Mouse (Mus musculus): ENCODE results near the gene Lama1. TPM values are rescaled to one million over a fixed set of nuclear protein-coding genes. Genes with fewer than 3 reads are reported as not detected.
"Not testable (repeated sequence)": the region's sequence is repeated elsewhere in the genome, so short reads cannot be mapped to it uniquely, and the experiment has no call there.

Gene Lama1
- polyA plus RNA-seq, 1 experiment from 2014 or later, result 4.1 TPM

DNA sequence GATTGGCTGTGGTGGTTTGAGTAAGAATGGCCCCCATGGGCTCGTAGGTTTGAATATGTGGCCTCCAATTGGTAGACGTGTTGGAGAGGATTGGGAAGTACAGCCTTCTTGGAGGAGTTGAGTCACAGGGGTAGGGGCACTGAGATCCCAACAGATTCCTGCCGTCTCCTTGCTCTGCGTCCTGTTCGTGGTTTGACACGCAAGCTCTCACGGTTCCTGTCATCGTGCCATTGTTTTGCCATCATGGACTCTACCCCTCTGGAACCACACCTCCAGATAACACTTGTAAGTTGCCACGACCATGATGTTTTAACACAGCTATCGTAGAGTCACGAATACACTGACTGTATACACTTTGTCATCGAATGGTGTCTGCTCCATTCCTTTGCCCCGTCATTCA is 141.9 kb downstream of the Lama1 start:
- H3K27me3 ChIP-seq (ENCODE audit: control insufficient read depth, insufficient read depth, low read length), result no peaks in the 10 kb centered on the region
- H3K4me2 ChIP-seq (ENCODE audit: low read depth, low read length), result no peak overlapping the region
- ATAC-seq (ENCODE audit: insufficient read depth, low FRiP score), result no peak
- no peak overlapping the region for H3K27ac ChIP-seq (ENCODE audit: low read length)
- H3K9ac ChIP-seq (ENCODE audit: low read length), result no peak overlapping the region
- H3K4me1 ChIP-seq (ENCODE audit: control insufficient read depth, insufficient read depth, low read length), result no peaks in the 10 kb centered on the region
- WGBS, result 85% methylated on average over 13 of the region's 13 CpGs
- H3K4me3 ChIP-seq (replicated peaks; ENCODE audit: low read length), result no peak overlapping the region
- no peaks in the 10 kb centered on the region for H3K36me3 ChIP-seq (ENCODE audit: control insufficient read depth, insufficient read depth, low read length)
- H3K9me3 ChIP-seq (replicated peaks; ENCODE audit: control insufficient read depth, low read length), result no peaks in the 10 kb centered on the region

- not testable (repeated sequence) for H3K27ac ChIP-seq (ENCODE audit: low read length)
- WGBS, result 95% methylated on average over 2 of the region's 2 CpGs
Observed at GRCm38 (mm10) chr17:67841494-67841893, 144.4 kb downstream of the Lama1 start.

GRCm38 (mm10) chr17:67861080-67861630 is 164.1 kb downstream of the Lama1 start:
- H3K4me3 ChIP-seq (replicated peaks; ENCODE audit: low read length), result no peak overlapping the region
- no peaks in the 10 kb centered on the region for H3K9me3 ChIP-seq (replicated peaks; ENCODE audit: control insufficient read depth, low read length)
- no peak overlapping the region for H3K27ac ChIP-seq (ENCODE audit: low read length)
- no peaks in the 10 kb centered on the region; the same call in 1 of the 2 replicates for H3K36me3 ChIP-seq (ENCODE audit: control insufficient read depth, insufficient read depth, low read length)
- no peaks in the 10 kb centered on the region for H3K27me3 ChIP-seq (ENCODE audit: control insufficient read depth, insufficient read depth, low read length)
- no peak overlapping the region for H3K9ac ChIP-seq (ENCODE audit: low read length)
- no peak for ATAC-seq (ENCODE audit: insufficient read depth, low FRiP score)
- H3K4me2 ChIP-seq (ENCODE audit: low read depth, low read length), result no peak overlapping the region
- 87% methylated on average over 10 of the region's 10 CpGs for WGBS
- no peaks in the 10 kb centered on the region for H3K4me1 ChIP-seq (ENCODE audit: control insufficient read depth, insufficient read depth, low read length)

More at GRCm38 (mm10) chr17:67841494-67841893, 144.4 kb downstream of the Lama1 start:
- ATAC-seq (ENCODE audit: insufficient read depth, low FRiP score); H3K9ac ChIP-seq (ENCODE audit: low read length); H3K9me3 ChIP-seq (replicated peaks; ENCODE audit: control insufficient read depth, low read length); H3K27me3 ChIP-seq (ENCODE audit: control insufficient read depth, insufficient read depth, low read length); H3K36me3 ChIP-seq (ENCODE audit: control insufficient read depth, insufficient read depth, low read length); H3K4me2 ChIP-seq (ENCODE audit: low read depth, low read length); H3K4me3 ChIP-seq (replicated peaks; ENCODE audit: low read length); H3K4me1 ChIP-seq (ENCODE audit: control insufficient read depth, insufficient read depth, low read length): not testable (repeated sequence)

GRCm38 (mm10) chr17:67861744-67862535 is 164.9 kb downstream of the Lama1 start:
- H3K4me2 ChIP-seq (ENCODE audit: low read depth, low read length), result no peak overlapping the region
- no peaks in the 10 kb centered on the region for H3K27me3 ChIP-seq (ENCODE audit: control insufficient read depth, insufficient read depth, low read length)
- 77% methylated on average over 16 of the region's 16 CpGs for WGBS
- no peaks in the 10 kb centered on the region; the same call in 1 of the 2 replicates for H3K36me3 ChIP-seq (ENCODE audit: control insufficient read depth, insufficient read depth, low read length)
- H3K9me3 ChIP-seq (replicated peaks; ENCODE audit: control insufficient read depth, low read length), result no peaks in the 10 kb centered on the region
- H3K4me1 ChIP-seq (ENCODE audit: control insufficient read depth, insufficient read depth, low read length), result no peaks in the 10 kb centered on the region
- H3K4me3 ChIP-seq (replicated peaks; ENCODE audit: low read length), result no peak overlapping the region
- ATAC-seq (ENCODE audit: insufficient read depth, low FRiP score), result peak; percentile 65; the same call in 1 of the 2 replicates
- no peak overlapping the region for H3K9ac ChIP-seq (ENCODE audit: low read length)
- no peak overlapping the region for H3K27ac ChIP-seq (ENCODE audit: low read length)

DNA sequence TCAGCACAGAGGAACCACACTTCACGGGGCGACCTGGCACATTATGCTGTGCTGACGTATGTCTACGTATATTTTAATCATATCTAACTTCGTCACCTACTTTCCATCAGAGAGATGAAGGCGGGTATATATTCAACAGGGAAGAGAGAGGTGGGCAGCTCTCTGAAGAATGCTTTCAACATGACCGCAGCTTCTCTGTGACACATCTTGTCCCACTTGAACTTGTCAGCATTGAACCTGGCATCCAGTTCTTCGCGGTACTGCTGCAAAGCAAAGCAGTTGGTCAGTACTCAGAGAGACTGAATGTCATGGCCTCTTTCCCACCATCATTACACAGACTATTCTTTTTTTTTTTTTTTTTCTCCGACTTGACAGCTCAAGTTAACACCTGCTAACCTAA is 167.3 kb downstream of the Lama1 start:
- Histone ChIP-seq H3K36me3 (ENCODE audit: control insufficient read depth, insufficient read depth, low read length) (peaks cover 6% of the 10 kb centered on the region), H3K4me1 (ENCODE audit: control insufficient read depth, insufficient read depth, low read length) (no peaks in the 10 kb centered on the region), H3K4me2 (ENCODE audit: low read depth, low read length) (no peak overlapping the region), H3K9me3 (replicated peaks; ENCODE audit: control insufficient read depth, low read length) (no peaks in the 10 kb centered on the region), H3K27me3 (ENCODE audit: control insufficient read depth, insufficient read depth, low read length) (no peaks in the 10 kb centered on the region), H3K9ac (ENCODE audit: low read length) (no peak overlapping the region), H3K27ac (ENCODE audit: low read length) (no peak overlapping the region), H3K4me3 (replicated peaks; ENCODE audit: low read length) (no peak overlapping the region)
- ATAC-seq (ENCODE audit: insufficient read depth, low FRiP score), result no peak
- WGBS, result 91% methylated on average over 10 of the region's 10 CpGs

- no peak overlapping the region for H3K9ac ChIP-seq (ENCODE audit: low read length)
- peaks cover 6% of the 10 kb centered on the region for H3K36me3 ChIP-seq (ENCODE audit: control insufficient read depth, insufficient read depth, low read length)
- no peaks in the 10 kb centered on the region for H3K9me3 ChIP-seq (replicated peaks; ENCODE audit: control insufficient read depth, low read length)
- no peaks in the 10 kb centered on the region for H3K4me1 ChIP-seq (ENCODE audit: control insufficient read depth, insufficient read depth, low read length)
- no peak overlapping the region for H3K4me2 ChIP-seq (ENCODE audit: low read depth, low read length)
- no peak overlapping the region for H3K4me3 ChIP-seq (replicated peaks; ENCODE audit: low read length)
- WGBS, result 81% methylated on average over 3 of the region's 3 CpGs
- H3K27me3 ChIP-seq (ENCODE audit: control insufficient read depth, insufficient read depth, low read length), result no peaks in the 10 kb centered on the region
- no peak overlapping the region for H3K27ac ChIP-seq (ENCODE audit: low read length)
- no peak for ATAC-seq (ENCODE audit: insufficient read depth, low FRiP score)
Observed at GRCm38 (mm10) chr17:67864912-67865311, 167.9 kb downstream of the Lama1 start.

DNA sequence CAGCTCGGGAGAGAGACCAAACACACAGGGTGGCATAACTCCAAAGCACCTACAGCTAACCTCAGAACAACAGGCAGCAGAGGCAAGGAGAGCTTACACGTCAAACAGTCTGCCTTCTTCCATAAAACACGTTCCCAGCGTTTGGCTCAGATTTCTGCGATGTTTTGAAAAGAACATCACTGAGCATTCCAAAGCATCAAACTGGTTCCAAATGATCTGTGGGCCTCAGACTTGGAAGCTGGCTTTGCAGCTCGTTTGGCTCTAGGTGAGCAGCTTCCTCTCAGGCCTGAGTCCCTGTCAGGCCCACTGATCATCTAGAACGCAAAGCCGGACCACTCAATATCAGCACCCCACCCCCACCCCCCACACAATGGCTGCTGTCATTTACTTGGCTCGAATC is 169.0 kb downstream of the Lama1 start:
- Histone ChIP-seq H3K4me1 (ENCODE audit: control insufficient read depth, insufficient read depth, low read length) (no peaks in the 10 kb centered on the region), H3K9ac (ENCODE audit: low read length) (no peak overlapping the region), H3K27me3 (ENCODE audit: control insufficient read depth, insufficient read depth, low read length) (no peaks in the 10 kb centered on the region), H3K9me3 (replicated peaks; ENCODE audit: control insufficient read depth, low read length) (no peaks in the 10 kb centered on the region), H3K4me2 (ENCODE audit: low read depth, low read length) (no peak overlapping the region), H3K4me3 (replicated peaks; ENCODE audit: low read length) (no peak overlapping the region), H3K36me3 (ENCODE audit: control insufficient read depth, insufficient read depth, low read length) (peaks cover 6% of the 10 kb centered on the region), H3K27ac (ENCODE audit: low read length) (no peak overlapping the region; the same call in 1 of the 2 replicates)
- WGBS, result 60% methylated on average over 9 of the region's 9 CpGs
- ATAC-seq (ENCODE audit: insufficient read depth, low FRiP score), result no peak

DNA sequence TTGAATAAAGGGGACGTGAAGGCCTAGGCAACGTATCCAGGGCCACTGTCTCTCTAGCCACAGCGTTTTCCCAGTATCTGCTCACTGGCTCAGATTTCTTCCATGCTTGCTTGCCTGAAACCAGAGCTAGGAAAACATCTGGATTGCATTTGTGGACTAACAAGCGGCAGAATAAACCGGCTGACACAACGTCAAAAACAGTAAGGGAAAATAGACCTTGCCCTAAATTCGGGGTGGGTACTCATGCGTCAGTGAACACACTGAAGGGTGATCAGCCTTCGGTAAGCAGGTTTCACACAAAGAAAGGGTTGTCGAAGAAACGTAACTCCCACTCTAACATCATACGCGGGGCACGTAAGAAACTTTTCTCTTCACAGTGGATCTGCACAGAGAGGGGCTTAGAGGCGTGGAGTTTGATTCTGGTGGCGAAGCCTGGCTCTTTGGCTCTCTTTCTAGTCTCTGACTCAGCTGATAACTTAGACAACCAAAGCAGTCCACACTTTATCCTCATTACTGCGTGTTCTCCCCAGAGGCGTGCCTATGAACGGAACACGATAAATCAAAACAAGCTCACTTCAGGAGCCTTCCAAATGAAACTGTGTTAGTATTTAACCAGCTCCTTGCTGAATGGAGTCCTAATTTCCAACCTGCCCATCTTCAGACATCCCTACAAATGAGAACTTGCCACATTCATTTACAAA is 169.6 kb downstream of the Lama1 start:
- ATAC-seq (ENCODE audit: insufficient read depth, low FRiP score), result no peak
- WGBS, result 82% methylated on average over 20 of the region's 20 CpGs
- peak overlapping the region; percentile 64 for H3K27ac ChIP-seq (ENCODE audit: low read length)

More for the DNA sequence above, 169.6 kb downstream of the Lama1 start:
- H3K4me2 ChIP-seq (ENCODE audit: low read depth, low read length), result no peak overlapping the region
- H3K36me3 ChIP-seq (ENCODE audit: control insufficient read depth, insufficient read depth, low read length), result peaks cover 12% of the 10 kb centered on the region
- H3K4me1 ChIP-seq (ENCODE audit: control insufficient read depth, insufficient read depth, low read length), result no peaks in the 10 kb centered on the region
- H3K9ac ChIP-seq (ENCODE audit: low read length), result no peak overlapping the region
- H3K9me3 ChIP-seq (replicated peaks; ENCODE audit: control insufficient read depth, low read length), result no peaks in the 10 kb centered on the region
- no peaks in the 10 kb centered on the region for H3K27me3 ChIP-seq (ENCODE audit: control insufficient read depth, insufficient read depth, low read length)
- no peak overlapping the region for H3K4me3 ChIP-seq (replicated peaks; ENCODE audit: low read length)
